Mouse (Mus musculus): ENCODE measurements around the gene Wdr90. TPM values are rescaled to one million over a fixed set of nuclear protein-coding genes. Genes with fewer than 3 reads are reported as not detected.

Wdr90 gene
- polyA plus RNA-seq, 1 experiment from 2014 or later = 25.7 TPM

DNA sequence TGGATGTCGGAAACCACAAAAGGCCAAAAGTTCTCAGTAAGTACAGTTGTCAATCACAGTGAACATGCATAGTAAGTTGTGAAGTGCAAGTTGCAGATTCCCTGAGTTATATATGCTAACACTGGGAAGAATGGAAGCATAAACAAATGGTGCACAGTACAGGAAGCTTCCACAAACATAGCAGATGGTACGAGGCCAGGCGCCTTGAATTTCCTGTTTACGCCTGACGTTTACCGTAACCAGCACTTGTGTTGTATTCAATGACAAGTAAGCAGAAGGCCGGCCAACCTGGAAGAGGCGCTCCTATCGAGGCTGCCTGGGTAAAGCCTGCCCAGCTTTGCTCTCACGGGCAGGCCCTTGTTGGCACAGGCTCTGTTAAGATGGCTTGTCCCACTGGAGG, 26.2 kb upstream of the Wdr90 start:
- H3K4me3 ChIP-seq (ENCODE audit: low read depth, low read length) = no peak overlapping the region
- H3K4me1 ChIP-seq (replicated peaks; ENCODE audit: control insufficient read depth, insufficient read depth, low read length) = peaks cover 1% of the 10 kb centered on the region
- no peak for DNase-seq (ENCODE audit: low spot score)
- WGBS = 73% methylated on average over 10 of the region's 10 CpGs
- H3K9ac ChIP-seq (ENCODE audit: low read depth, low read length) = no peak overlapping the region
- H3K27me3 ChIP-seq (replicated peaks; ENCODE audit: control insufficient read depth, insufficient read depth, low read length) = no peaks in the 10 kb centered on the region
- no peak overlapping the region for H3K4me2 ChIP-seq
- H3K27ac ChIP-seq (ENCODE audit: low read depth, low read length) = no peak overlapping the region
- peaks cover 14% of the 10 kb centered on the region for H3K36me3 ChIP-seq (ENCODE audit: control insufficient read depth, insufficient read depth, low read length)
- no peak for ATAC-seq (replicated peaks; ENCODE audit: low FRiP score)
- no peaks in the 10 kb centered on the region for H3K9me3 ChIP-seq (ENCODE audit: control insufficient read depth, low read length)

DNA sequence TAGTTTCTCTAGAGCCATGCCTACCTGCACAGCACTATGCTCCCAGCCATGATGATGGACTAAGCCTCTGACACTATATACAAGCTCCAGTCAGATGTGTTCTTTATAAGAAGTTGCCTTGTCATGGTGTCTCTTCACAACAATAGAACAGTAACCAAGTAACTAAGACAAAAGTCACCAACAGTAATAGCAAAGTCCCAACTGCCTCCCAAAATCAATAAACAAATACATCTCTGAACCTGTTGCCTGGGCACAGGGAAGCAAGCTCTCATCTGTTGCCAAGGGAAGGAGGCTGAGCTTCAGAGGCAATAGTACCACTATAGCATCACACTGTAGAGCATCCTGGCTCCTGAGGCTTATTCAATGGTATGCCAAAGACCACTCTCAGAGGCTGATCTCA, 25.5 kb upstream of the Wdr90 start:
- DNase-seq (ENCODE audit: low spot score) (no peak), ATAC-seq (replicated peaks; ENCODE audit: low FRiP score) (no peak)
- Histone ChIP-seq H3K9ac (ENCODE audit: low read depth, low read length) (no peak overlapping the region), H3K36me3 (ENCODE audit: control insufficient read depth, insufficient read depth, low read length) (peaks cover 14% of the 10 kb centered on the region), H3K27ac (ENCODE audit: low read depth, low read length) (no peak overlapping the region), H3K4me2 (no peak overlapping the region), H3K4me1 (replicated peaks; ENCODE audit: control insufficient read depth, insufficient read depth, low read length) (peaks cover 8% of the 10 kb centered on the region), H3K4me3 (ENCODE audit: low read depth, low read length) (no peak overlapping the region), H3K27me3 (replicated peaks; ENCODE audit: control insufficient read depth, insufficient read depth, low read length) (no peaks in the 10 kb centered on the region), H3K9me3 (ENCODE audit: control insufficient read depth, low read length) (no peaks in the 10 kb centered on the region)

DNA sequence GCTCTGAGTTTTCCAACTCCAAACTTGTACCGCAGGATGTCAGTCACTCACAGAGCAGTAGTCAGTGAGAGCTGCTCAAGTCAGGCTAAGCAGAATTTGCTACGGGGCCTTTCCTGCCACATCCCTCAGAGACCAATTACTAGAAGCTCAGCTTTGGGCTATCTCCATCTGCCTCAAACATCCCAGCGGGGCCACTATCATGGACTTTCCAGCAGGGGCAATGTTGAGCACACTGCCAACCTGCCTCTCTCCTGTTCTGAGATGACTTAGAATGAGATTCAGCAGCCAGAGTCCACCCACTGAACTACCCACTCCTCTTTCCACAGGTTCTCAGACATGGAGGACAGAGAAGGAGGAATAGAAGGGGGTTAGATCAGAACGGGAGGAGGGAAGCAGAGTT, 24.3 kb upstream of the Wdr90 start:
- 62% methylated on average over 4 of the region's 4 CpGs for WGBS
- peaks cover 14% of the 10 kb centered on the region for H3K36me3 ChIP-seq (ENCODE audit: control insufficient read depth, insufficient read depth, low read length)
- no peak overlapping the region for H3K9ac ChIP-seq (ENCODE audit: low read depth, low read length)
- no peak overlapping the region for H3K27ac ChIP-seq (ENCODE audit: low read depth, low read length)
- no peaks in the 10 kb centered on the region for H3K9me3 ChIP-seq (ENCODE audit: control insufficient read depth, low read length)
- H3K4me3 ChIP-seq (ENCODE audit: low read depth, low read length) = no peak overlapping the region
- DNase-seq (ENCODE audit: low spot score) (no peak), ATAC-seq (replicated peaks; ENCODE audit: low FRiP score) (0 out of 2 replicates have a peak, but pooled peaks have one; percentile 30)
- peaks cover 19% of the 10 kb centered on the region for H3K4me1 ChIP-seq (replicated peaks; ENCODE audit: control insufficient read depth, insufficient read depth, low read length)
- no peaks in the 10 kb centered on the region for H3K27me3 ChIP-seq (replicated peaks; ENCODE audit: control insufficient read depth, insufficient read depth, low read length)
- no peak overlapping the region for H3K4me2 ChIP-seq

- Histone ChIP-seq H3K4me1 (replicated peaks; ENCODE audit: control insufficient read depth, insufficient read depth, low read length) (peaks cover 28% of the 10 kb centered on the region), H3K27ac (ENCODE audit: low read depth, low read length) (no peak overlapping the region), H3K36me3 (ENCODE audit: control insufficient read depth, insufficient read depth, low read length) (peaks cover 16% of the 10 kb centered on the region), H3K4me3 (ENCODE audit: low read depth, low read length) (no peak overlapping the region), H3K9ac (ENCODE audit: low read depth, low read length) (no peak overlapping the region), H3K4me2 (no peak overlapping the region), H3K27me3 (replicated peaks; ENCODE audit: control insufficient read depth, insufficient read depth, low read length) (no peaks in the 10 kb centered on the region), H3K9me3 (ENCODE audit: control insufficient read depth, low read length) (no peaks in the 10 kb centered on the region)
- 92% methylated on average over 3 of the region's 3 CpGs for WGBS
- DNase-seq (ENCODE audit: low spot score) (no peak), ATAC-seq (replicated peaks; ENCODE audit: low FRiP score) (no peak)
Measured at GRCm38 (mm10) chr17:25883824-25884223, 22.5 kb upstream of the Wdr90 start.

DNA sequence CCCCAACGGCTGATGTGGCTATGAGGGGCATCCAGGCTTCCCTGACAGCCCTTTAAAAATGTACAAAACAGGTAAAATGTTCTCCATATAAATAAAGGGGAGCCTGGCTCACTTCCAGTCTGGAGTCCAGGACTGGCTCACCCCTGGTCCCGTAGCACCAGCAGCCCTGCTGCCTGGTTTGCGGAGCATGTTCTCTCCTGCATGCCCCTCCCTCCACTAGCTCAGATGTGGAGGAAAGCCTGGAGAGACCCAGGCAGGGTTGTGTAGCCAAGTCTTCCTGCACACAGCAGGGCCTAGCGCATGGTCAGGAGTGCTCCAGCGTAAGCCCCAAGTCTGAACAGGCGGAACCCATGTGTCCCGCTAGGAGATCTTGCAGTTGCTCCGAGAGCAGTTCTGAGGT, 22.0 kb upstream of the Wdr90 start:
- no peak for DNase-seq (ENCODE audit: low spot score)
- H3K36me3 ChIP-seq (ENCODE audit: control insufficient read depth, insufficient read depth, low read length) = peaks cover 17% of the 10 kb centered on the region
- H3K9me3 ChIP-seq (ENCODE audit: control insufficient read depth, low read length) = no peaks in the 10 kb centered on the region
- ATAC-seq (replicated peaks; ENCODE audit: low FRiP score) = no peak
- 91% methylated on average over 8 of the region's 8 CpGs for WGBS
- H3K4me1 ChIP-seq (replicated peaks; ENCODE audit: control insufficient read depth, insufficient read depth, low read length) = peaks cover 30% of the 10 kb centered on the region
- no peak overlapping the region for H3K27ac ChIP-seq (ENCODE audit: low read depth, low read length)
- no peak overlapping the region for H3K4me2 ChIP-seq
- no peak overlapping the region for H3K9ac ChIP-seq (ENCODE audit: low read depth, low read length)
- H3K4me3 ChIP-seq (ENCODE audit: low read depth, low read length) = no peak overlapping the region
- H3K27me3 ChIP-seq (replicated peaks; ENCODE audit: control insufficient read depth, insufficient read depth, low read length) = no peaks in the 10 kb centered on the region

DNA sequence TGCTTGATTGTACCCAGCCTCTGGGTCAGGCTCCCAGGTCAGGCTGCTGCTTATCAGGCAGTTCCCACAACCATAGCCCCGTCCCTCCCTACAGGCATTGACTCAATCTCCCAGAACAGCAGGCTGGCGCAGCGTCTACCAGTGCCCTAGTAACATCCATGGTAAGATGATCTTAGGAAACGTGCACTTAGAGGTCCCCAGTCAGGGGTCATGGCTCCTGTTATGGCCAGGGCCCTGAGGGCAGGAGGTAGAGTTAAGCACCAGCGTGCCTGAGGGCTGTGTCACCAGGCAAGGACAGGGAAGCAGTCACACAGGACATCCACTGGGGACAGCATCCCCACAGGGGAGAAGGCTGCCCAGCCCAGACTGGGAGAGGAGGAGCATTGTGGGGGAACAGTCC, 21.0 kb upstream of the Wdr90 start:
- H3K27me3 ChIP-seq (replicated peaks; ENCODE audit: control insufficient read depth, insufficient read depth, low read length) = no peaks in the 10 kb centered on the region
- no peak overlapping the region for H3K4me2 ChIP-seq
- peak; percentile 50 for ATAC-seq (replicated peaks; ENCODE audit: low FRiP score)
- no peak for DNase-seq (ENCODE audit: low spot score)
- peaks cover 17% of the 10 kb centered on the region for H3K36me3 ChIP-seq (ENCODE audit: control insufficient read depth, insufficient read depth, low read length)
- no peaks in the 10 kb centered on the region for H3K9me3 ChIP-seq (ENCODE audit: control insufficient read depth, low read length)
- peaks cover 30% of the 10 kb centered on the region for H3K4me1 ChIP-seq (replicated peaks; ENCODE audit: control insufficient read depth, insufficient read depth, low read length)
- no peak overlapping the region for H3K4me3 ChIP-seq (ENCODE audit: low read depth, low read length)
- 41% methylated on average over 5 of the region's 5 CpGs for WGBS
- 0 out of 2 replicates have a peak overlapping the region, but pooled peaks have one; percentile 7 for H3K9ac ChIP-seq (ENCODE audit: low read depth, low read length)
- peak overlapping the region; percentile 62; the same call in 1 of the 2 replicates for H3K27ac ChIP-seq (ENCODE audit: low read depth, low read length)

GRCm38 (mm10) chr17:25881691-25882090, 20.4 kb upstream of the Wdr90 start:
- no peak for DNase-seq (ENCODE audit: low spot score)
- Histone ChIP-seq H3K4me1 (replicated peaks; ENCODE audit: control insufficient read depth, insufficient read depth, low read length) (peaks cover 35% of the 10 kb centered on the region), H3K4me2 (no peak overlapping the region), H3K4me3 (ENCODE audit: low read depth, low read length) (no peak overlapping the region), H3K27me3 (replicated peaks; ENCODE audit: control insufficient read depth, insufficient read depth, low read length) (no peaks in the 10 kb centered on the region), H3K9me3 (ENCODE audit: control insufficient read depth, low read length) (no peaks in the 10 kb centered on the region), H3K9ac (ENCODE audit: low read depth, low read length) (no peak overlapping the region), H3K27ac (ENCODE audit: low read depth, low read length) (peak overlapping the region; percentile 62), H3K36me3 (ENCODE audit: control insufficient read depth, insufficient read depth, low read length) (peaks cover 17% of the 10 kb centered on the region)
- WGBS = 56% methylated on average over 4 of the region's 4 CpGs
- no peak for ATAC-seq (replicated peaks; ENCODE audit: low FRiP score)

GRCm38 (mm10) chr17:25880913-25881641, 19.8 kb upstream of the Wdr90 start:
- ATAC-seq (replicated peaks; ENCODE audit: low FRiP score) (no peak), DNase-seq (ENCODE audit: low spot score) (no peak)
- H3K36me3 ChIP-seq (ENCODE audit: control insufficient read depth, insufficient read depth, low read length) = peaks cover 17% of the 10 kb centered on the region

More at GRCm38 (mm10) chr17:25880913-25881641, 19.8 kb upstream of the Wdr90 start:
- no peak overlapping the region for H3K4me3 ChIP-seq (ENCODE audit: low read depth, low read length)
- H3K9me3 ChIP-seq (ENCODE audit: control insufficient read depth, low read length) = no peaks in the 10 kb centered on the region
- no peak overlapping the region for H3K4me2 ChIP-seq
- H3K4me1 ChIP-seq (replicated peaks; ENCODE audit: control insufficient read depth, insufficient read depth, low read length) = peaks cover 41% of the 10 kb centered on the region
- peak overlapping the region; percentile 62 for H3K27ac ChIP-seq (ENCODE audit: low read depth, low read length)
- no peak overlapping the region for H3K9ac ChIP-seq (ENCODE audit: low read depth, low read length)
- no peaks in the 10 kb centered on the region for H3K27me3 ChIP-seq (replicated peaks; ENCODE audit: control insufficient read depth, insufficient read depth, low read length)
- 27% methylated on average over 5 of the region's 5 CpGs for WGBS
